Mouse (Mus musculus) neutrophil, adult 5-6 weeks (primary cell): ENCODE data around the gene Rcbtb1. TPM values are rescaled to one million over a fixed set of nuclear protein-coding genes. Genes with fewer than 3 reads are reported as not detected.
"Not testable (repeated sequence)": the region's sequence is repeated elsewhere in the genome, so short reads cannot be mapped to it uniquely, and the experiment has no call there.

ENCODE experiments used
- ATAC-seq: fragments of 151-379, 151-347 bp; 2 replicates; pipeline ENCODE4 v1.8.0; 2017; ENCODE audit warnings: mild to moderate bottlenecking, moderate TSS enrichment; ENCODE audit not compliant: insufficient number of reproducible peaks, poor library complexity, low FRiP score, severe bottlenecking; ENCODE audit errors: extremely low read depth
- total RNA-seq: library from RNA; stranded (forward); fragments of 200-1000 nt; gene quantifications from 2 replicates; pipeline ENCODE4 v1.2.3, GENCODE M21; 2017

The Rcbtb1 gene
- total RNA-seq, 1 experiment from 2014 or later, result 33.6 TPM

GRCm38 (mm10) chr14:59255861-59256260 lies 54.9 kb downstream of the Rcbtb1 start:
- ATAC-seq, result not testable (repeated sequence)

- ATAC-seq, result peak; percentile 81
Measured at GRCm38 (mm10) chr14:59260056-59260455, 59.0 kb downstream of the Rcbtb1 start, which contains the start of gene Gm6904. Gene Gm6904, minus strand, starts transcription at chr14:59260216.

GRCm38 (mm10) chr14:59274961-59275360 lies 74.0 kb downstream of the Rcbtb1 start:
- ATAC-seq, result not testable (repeated sequence)

Other genes with a start within 250 kb of the Rcbtb1 start
- not detected in 2 replicates for gene 1700129C05Rik, start 58.3 kb upstream of the Rcbtb1 start, total RNA-seq
- gene Gm5142, start 22.5 kb upstream of the Rcbtb1 start, total RNA-seq, result not detected in 2 replicates
- 2.3 and 7.1 TPM in 2 replicates for gene Gm6904, start 59.0 kb downstream of the Rcbtb1 start, total RNA-seq
- 2.8 and 5.9 TPM in 2 replicates for gene Phf11a, start 96.3 kb downstream of the Rcbtb1 start, total RNA-seq
- 49.8 and 55.0 TPM in 2 replicates for gene Phf11b, start 140.1 kb downstream of the Rcbtb1 start, total RNA-seq
- 3.4 and 6.6 TPM in 2 replicates for gene Phf11d, start 164.3 kb downstream of the Rcbtb1 start, total RNA-seq
- 9.3 and 9.6 TPM in 2 replicates for gene Phf11c, start 194.2 kb downstream of the Rcbtb1 start, total RNA-seq
- 57.0 and 59.6 TPM in 2 replicates for gene Setdb2, start 239.7 kb downstream of the Rcbtb1 start, total RNA-seq
- 42.1 and 54.2 TPM in 2 replicates for gene Cab39l, start 239.8 kb downstream of the Rcbtb1 start, total RNA-seq